In genomic region chrX:70791796-70792195, GRCm38 (mm10) we compare ENCODE assay signal across 21 mouse cellular contexts.
A peak's percentile ranks its signal among the peaks of the same experiment; 100 is the strongest.
DNase-seq lines count a peak whose midpoint lies in the region; ATAC-seq and TF ChIP-seq lines count a peak whose summit lies in the region.
"Had no signal": no experiment of that assay in that cellular context is flagged by ENCODE, and none has a peak within 500 bp of the region (broad histone marks: within the 10 kb centered on the region; RNA-seq: fewer than 3 reads in every experiment).

No protein-coding gene starts in this region.

- H3K4me2 ChIP-seq in midbrain, postnatal 0 days (ENCODE audit: low read depth, low read length, poor library complexity, severe bottlenecking): no peak overlapping the region
- H3K4me2 ChIP-seq in midbrain, embryonic 15.5 days: no peak overlapping the region
- H3K4me2 ChIP-seq in heart, embryonic 11.5 days: no peak overlapping the region
- H3K4me2 ChIP-seq: embryonic facial prominence, embryonic 13.5 days; heart, embryonic 15.5 days; hindbrain, embryonic 15.5 days; intestine, embryonic 15.5 days; neural tube, embryonic 15.5 days had no signal

- H3K4me1 ChIP-seq in midbrain, postnatal 0 days (ENCODE audit: insufficient read depth, low read length): no peaks in the 10 kb centered on the region
- no peaks in the 10 kb centered on the region for H3K4me1 ChIP-seq in midbrain, embryonic 15.5 days
- H3K4me1 ChIP-seq in heart, embryonic 11.5 days (ENCODE audit: control insufficient read depth, insufficient read depth, low read length): no peaks in the 10 kb centered on the region
- H3K4me1 ChIP-seq: embryonic facial prominence, embryonic 13.5 days; heart, embryonic 15.5 days; hindbrain, embryonic 15.5 days; intestine, embryonic 15.5 days; megakaryocyte, embryonic 14.5 days; neural tube, embryonic 15.5 days had no signal

- WGBS in midbrain, postnatal 0 days: 79% methylated on average over 3 of the region's 3 CpGs
- 73% methylated on average over 3 of the region's 3 CpGs for WGBS in midbrain, embryonic 15.5 days
- WGBS in heart, embryonic 11.5 days (ENCODE audit: insufficient replicate concordance): 72% methylated on average over 3 of the region's 3 CpGs

- no peaks in the 10 kb centered on the region for H3K27me3 ChIP-seq in midbrain, postnatal 0 days (ENCODE audit: insufficient read depth, low read length)
- no peaks in the 10 kb centered on the region for H3K27me3 ChIP-seq in midbrain, embryonic 15.5 days (replicated peaks)
- no peaks in the 10 kb centered on the region for H3K27me3 ChIP-seq in heart, embryonic 11.5 days (ENCODE audit: control insufficient read depth, insufficient read depth, low read length)
- H3K27me3 ChIP-seq: embryonic facial prominence, embryonic 13.5 days; heart, embryonic 15.5 days; hindbrain, embryonic 15.5 days; intestine, embryonic 15.5 days; neural tube, embryonic 15.5 days had no signal

- no peaks in the 10 kb centered on the region for H3K36me3 ChIP-seq in midbrain, postnatal 0 days (ENCODE audit: insufficient read depth, low read length)
- H3K36me3 ChIP-seq in midbrain, embryonic 15.5 days (replicated peaks): no peaks in the 10 kb centered on the region
- H3K36me3 ChIP-seq in heart, embryonic 11.5 days (ENCODE audit: control insufficient read depth, insufficient read depth, low read length): no peaks in the 10 kb centered on the region
- H3K36me3 ChIP-seq: embryonic facial prominence, embryonic 13.5 days; heart, embryonic 15.5 days; hindbrain, embryonic 15.5 days; intestine, embryonic 15.5 days; neural tube, embryonic 15.5 days had no signal

- no peak overlapping the region for H3K9ac ChIP-seq in midbrain, postnatal 0 days (replicated peaks; ENCODE audit: low read length, poor library complexity, severe bottlenecking)
- no peak overlapping the region for H3K9ac ChIP-seq in midbrain, embryonic 15.5 days
- H3K9ac ChIP-seq in heart, embryonic 11.5 days (ENCODE audit: low read depth, low read length): no peak overlapping the region
- H3K9ac ChIP-seq: embryonic facial prominence, embryonic 13.5 days; heart, embryonic 15.5 days; hindbrain, embryonic 15.5 days; intestine, embryonic 15.5 days; neural tube, embryonic 15.5 days had no signal

- H3K9me3 ChIP-seq in midbrain, postnatal 0 days (ENCODE audit: low read length): no peaks in the 10 kb centered on the region
- H3K9me3 ChIP-seq in midbrain, embryonic 15.5 days: no peaks in the 10 kb centered on the region
- no peaks in the 10 kb centered on the region for H3K9me3 ChIP-seq in heart, embryonic 11.5 days (replicated peaks; ENCODE audit: control insufficient read depth, low read length)
- H3K9me3 ChIP-seq: embryonic facial prominence, embryonic 13.5 days; heart, embryonic 15.5 days; hindbrain, embryonic 15.5 days; intestine, embryonic 15.5 days; megakaryocyte, embryonic 14.5 days; neural tube, embryonic 15.5 days had no signal

- DNase-seq in cerebellum, postnatal 25 days: peak; percentile 13 to 41
- no peak for DNase-seq in cerebellum, adult 9-10 months
- DNase-seq in midbrain, postnatal 0 days (ENCODE audit: low spot score): peak; percentile 0
- DNase-seq in adrenal gland, postnatal 10 days: peak; percentile 37
- DNase-seq in brain, adult 2 months (ENCODE audit: low read depth, low spot score): peak; percentile 12
- DNase-seq: cerebellum, adult 11 months; gastrocnemius, postnatal 14 days; heart, postnatal 4 days; kidney, adult 9 months; kidney, postnatal 25 days; liver; lung, adult 18-20 months; midbrain, embryonic 14.5 days had no signal

- no peak for TF ChIP-seq CTCF in midbrain, postnatal 0 days (IDR thresholded peaks at IDR 0.05)

- no peak overlapping the region for H3K27ac ChIP-seq in midbrain, postnatal 0 days (ENCODE audit: low read depth, low read length)
- H3K27ac ChIP-seq in midbrain, embryonic 15.5 days: no peak overlapping the region
- H3K27ac ChIP-seq in heart, embryonic 11.5 days (ENCODE audit: low read depth, low read length): no peak overlapping the region
- H3K27ac ChIP-seq: embryonic facial prominence, embryonic 13.5 days; heart, embryonic 15.5 days; hindbrain, embryonic 15.5 days; intestine, embryonic 15.5 days; neural tube, embryonic 15.5 days had no signal

- no peak overlapping the region for H3K4me3 ChIP-seq in midbrain, postnatal 0 days (ENCODE audit: low read depth, low read length)
- no peak overlapping the region for H3K4me3 ChIP-seq in midbrain, embryonic 15.5 days
- no peak overlapping the region for H3K4me3 ChIP-seq in heart, embryonic 11.5 days (ENCODE audit: low read depth, low read length)
- H3K4me3 ChIP-seq: embryonic facial prominence, embryonic 13.5 days; heart, embryonic 15.5 days; hindbrain, embryonic 15.5 days; intestine, embryonic 15.5 days; megakaryocyte, embryonic 14.5 days; neural tube, embryonic 15.5 days had no signal

- no peak for ATAC-seq in midbrain, postnatal 0 days (ENCODE audit: low FRiP score)
- ATAC-seq in midbrain, embryonic 15.5 days (replicated peaks): no peak
- ATAC-seq in heart, embryonic 11.5 days (replicated peaks; ENCODE audit: insufficient number of reproducible peaks, low FRiP score, low TSS enrichment): no peak
- ATAC-seq: intestine, embryonic 15.5 days had no signal
